Mouse (Mus musculus): ENCODE data around the gene Traf3.
A peak's percentile ranks its signal among the peaks of the same experiment; 100 is the strongest.

The Traf3 gene

GRCm38 (mm10) chr12:111228488-111228887, 62.3 kb downstream of the Traf3 start:
- TF ChIP-seq POU5F1 (IDR thresholded peaks at IDR 0.05; ENCODE audit: borderline replicate concordance, low read length) (no peak), CTCF (conservative IDR thresholded peaks at IDR 0.05; ENCODE audit: low read length) (no peak), NANOG (IDR thresholded peaks at IDR 0.05; ENCODE audit: borderline replicate concordance, low read length) (no peak)
- H3K27me3 ChIP-seq (ENCODE audit: insufficient read depth, low read length): no peaks in the 10 kb centered on the region
- no peaks in the 10 kb centered on the region for H3K9me3 ChIP-seq (ENCODE audit: low read length)
- peaks cover 7% of the 10 kb centered on the region for H3K4me1 ChIP-seq (replicated peaks; ENCODE audit: low read depth, low read length)
- H3K36me3 ChIP-seq (ENCODE audit: insufficient read depth, low read length): peaks cover 10% of the 10 kb centered on the region
- no peak overlapping the region for H3K4me3 ChIP-seq (replicated peaks; ENCODE audit: low read length)

GRCm38 (mm10) chr12:111230793-111231192, 64.6 kb downstream of the Traf3 start:
- no peaks in the 10 kb centered on the region for H3K9me3 ChIP-seq (ENCODE audit: low read length)
- no peaks in the 10 kb centered on the region; the same call in 1 of the 2 replicates for H3K36me3 ChIP-seq (ENCODE audit: insufficient read depth, low read length)
- H3K4me1 ChIP-seq (replicated peaks; ENCODE audit: low read depth, low read length): peaks cover 27% of the 10 kb centered on the region
- no peak overlapping the region for H3K4me3 ChIP-seq (replicated peaks; ENCODE audit: low read length)
- no peak for TF ChIP-seq CTCF (conservative IDR thresholded peaks at IDR 0.05; ENCODE audit: low read length)
- TF ChIP-seq POU5F1 (IDR thresholded peaks at IDR 0.05; ENCODE audit: borderline replicate concordance, low read length): no peak
- TF ChIP-seq NANOG (IDR thresholded peaks at IDR 0.05; ENCODE audit: borderline replicate concordance, low read length): no peak
- H3K27me3 ChIP-seq (ENCODE audit: insufficient read depth, low read length): no peaks in the 10 kb centered on the region

GRCm38 (mm10) chr12:111233798-111234197, 67.6 kb downstream of the Traf3 start:
- TF ChIP-seq NANOG (IDR thresholded peaks at IDR 0.05; ENCODE audit: borderline replicate concordance, low read length) (no peak), CTCF (conservative IDR thresholded peaks at IDR 0.05; ENCODE audit: low read length) (no peak), POU5F1 (IDR thresholded peaks at IDR 0.05; ENCODE audit: borderline replicate concordance, low read length) (no peak)
- Histone ChIP-seq H3K27me3 (ENCODE audit: insufficient read depth, low read length) (no peaks in the 10 kb centered on the region), H3K4me3 (replicated peaks; ENCODE audit: low read length) (no peak overlapping the region), H3K9me3 (ENCODE audit: low read length) (no peaks in the 10 kb centered on the region), H3K36me3 (ENCODE audit: insufficient read depth, low read length) (peaks cover 14% of the 10 kb centered on the region), H3K4me1 (replicated peaks; ENCODE audit: low read depth, low read length) (peaks cover 55% of the 10 kb centered on the region)

GRCm38 (mm10) chr12:111234383-111234782, 68.2 kb downstream of the Traf3 start:
- Histone ChIP-seq H3K9me3 (ENCODE audit: low read length) (no peaks in the 10 kb centered on the region), H3K4me3 (replicated peaks; ENCODE audit: low read length) (peak overlapping the region; percentile 45), H3K4me1 (replicated peaks; ENCODE audit: low read depth, low read length) (peaks cover 58% of the 10 kb centered on the region), H3K27me3 (ENCODE audit: insufficient read depth, low read length) (no peaks in the 10 kb centered on the region), H3K36me3 (ENCODE audit: insufficient read depth, low read length) (peaks cover 20% of the 10 kb centered on the region)
- TF ChIP-seq NANOG (IDR thresholded peaks at IDR 0.05; ENCODE audit: borderline replicate concordance, low read length): no peak
- TF ChIP-seq CTCF (conservative IDR thresholded peaks at IDR 0.05; ENCODE audit: low read length): no peak
- no peak for TF ChIP-seq POU5F1 (IDR thresholded peaks at IDR 0.05; ENCODE audit: borderline replicate concordance, low read length)

- TF ChIP-seq POU5F1 (IDR thresholded peaks at IDR 0.05; ENCODE audit: borderline replicate concordance, low read length) (no peak), CTCF (conservative IDR thresholded peaks at IDR 0.05; ENCODE audit: low read length) (no peak), NANOG (IDR thresholded peaks at IDR 0.05; ENCODE audit: borderline replicate concordance, low read length) (no peak)
These were observed 69.5 kb downstream of the Traf3 start for GRCm38 (mm10) chr12:111235631-111236030.

GRCm38 (mm10) chr12:111237611-111238188, 71.5 kb downstream of the Traf3 start:
- peaks cover 42% of the 10 kb centered on the region for H3K36me3 ChIP-seq (ENCODE audit: insufficient read depth, low read length)
- H3K4me1 ChIP-seq (replicated peaks; ENCODE audit: low read depth, low read length): peaks cover 63% of the 10 kb centered on the region
- TF ChIP-seq POU5F1 (IDR thresholded peaks at IDR 0.05; ENCODE audit: borderline replicate concordance, low read length) (no peak), NANOG (IDR thresholded peaks at IDR 0.05; ENCODE audit: borderline replicate concordance, low read length) (no peak), CTCF (conservative IDR thresholded peaks at IDR 0.05; ENCODE audit: low read length) (no peak)
- no peaks in the 10 kb centered on the region for H3K27me3 ChIP-seq (ENCODE audit: insufficient read depth, low read length)
- H3K9me3 ChIP-seq (ENCODE audit: low read length): no peaks in the 10 kb centered on the region
- H3K4me3 ChIP-seq (replicated peaks; ENCODE audit: low read length): peak overlapping the region; percentile 54

More at GRCm38 (mm10) chr12:111235631-111236030, 69.5 kb downstream of the Traf3 start:
- no peaks in the 10 kb centered on the region for H3K27me3 ChIP-seq (ENCODE audit: insufficient read depth, low read length)
- peaks cover 63% of the 10 kb centered on the region for H3K4me1 ChIP-seq (replicated peaks; ENCODE audit: low read depth, low read length)
- H3K4me3 ChIP-seq (replicated peaks; ENCODE audit: low read length): 0 out of 2 replicates have a peak overlapping the region, but pooled peaks have one; percentile 39
- H3K36me3 ChIP-seq (ENCODE audit: insufficient read depth, low read length): peaks cover 30% of the 10 kb centered on the region
- H3K9me3 ChIP-seq (ENCODE audit: low read length): no peaks in the 10 kb centered on the region

GRCm38 (mm10) chr12:111238345-111238744, 72.2 kb downstream of the Traf3 start:
- Histone ChIP-seq H3K4me3 (replicated peaks; ENCODE audit: low read length) (no peak overlapping the region), H3K4me1 (replicated peaks; ENCODE audit: low read depth, low read length) (peaks cover 60% of the 10 kb centered on the region), H3K9me3 (ENCODE audit: low read length) (no peaks in the 10 kb centered on the region), H3K36me3 (ENCODE audit: insufficient read depth, low read length) (peaks cover 48% of the 10 kb centered on the region), H3K27me3 (ENCODE audit: insufficient read depth, low read length) (no peaks in the 10 kb centered on the region)
- TF ChIP-seq POU5F1 (IDR thresholded peaks at IDR 0.05; ENCODE audit: borderline replicate concordance, low read length) (no peak), NANOG (IDR thresholded peaks at IDR 0.05; ENCODE audit: borderline replicate concordance, low read length) (no peak), CTCF (conservative IDR thresholded peaks at IDR 0.05; ENCODE audit: low read length) (no peak)

GRCm38 (mm10) chr12:111238778-111239177, 72.6 kb downstream of the Traf3 start:
- TF ChIP-seq NANOG (IDR thresholded peaks at IDR 0.05; ENCODE audit: borderline replicate concordance, low read length) (no peak), CTCF (conservative IDR thresholded peaks at IDR 0.05; ENCODE audit: low read length) (no peak), POU5F1 (IDR thresholded peaks at IDR 0.05; ENCODE audit: borderline replicate concordance, low read length) (no peak)
- H3K9me3 ChIP-seq (ENCODE audit: low read length): no peaks in the 10 kb centered on the region
- peaks cover 49% of the 10 kb centered on the region for H3K36me3 ChIP-seq (ENCODE audit: insufficient read depth, low read length)
- H3K4me1 ChIP-seq (replicated peaks; ENCODE audit: low read depth, low read length): peaks cover 56% of the 10 kb centered on the region
- no peaks in the 10 kb centered on the region for H3K27me3 ChIP-seq (ENCODE audit: insufficient read depth, low read length)
- no peak overlapping the region for H3K4me3 ChIP-seq (replicated peaks; ENCODE audit: low read length)

- Histone ChIP-seq H3K4me1 (replicated peaks; ENCODE audit: low read depth, low read length) (peaks cover 53% of the 10 kb centered on the region), H3K9me3 (ENCODE audit: low read length) (no peaks in the 10 kb centered on the region), H3K36me3 (ENCODE audit: insufficient read depth, low read length) (peaks cover 51% of the 10 kb centered on the region), H3K4me3 (replicated peaks; ENCODE audit: low read length) (no peak overlapping the region), H3K27me3 (ENCODE audit: insufficient read depth, low read length) (no peaks in the 10 kb centered on the region)
- TF ChIP-seq POU5F1 (IDR thresholded peaks at IDR 0.05; ENCODE audit: borderline replicate concordance, low read length): no peak
- TF ChIP-seq NANOG (IDR thresholded peaks at IDR 0.05; ENCODE audit: borderline replicate concordance, low read length): no peak
- no peak for TF ChIP-seq CTCF (conservative IDR thresholded peaks at IDR 0.05; ENCODE audit: low read length)
These were observed 73.8 kb downstream of the Traf3 start for GRCm38 (mm10) chr12:111239930-111240329.

All from E14TG2a.4 (cell line).